Mouse (Mus musculus): Measurements from ENCODE around the gene Smarcc1. TPM values are rescaled to one million over a fixed set of nuclear protein-coding genes. Genes with fewer than 3 reads are reported as not detected.

The Smarcc1 gene
- total and polyA plus RNA-seq, 3 experiments, result 35.5 to 488 (median 79.0) TPM

- Histone ChIP-seq H3K9ac (ENCODE audit: control insufficient read depth, low read depth, low read length, poor library complexity, severe bottlenecking) (no peak overlapping the region), H3K36me3 (ENCODE audit: control insufficient read depth in 1 of 2, insufficient read depth in 2 of 2, low read length in 2 of 2) (no peaks in the 10 kb centered on the region), H3K4me3 (ENCODE audit: control insufficient read depth in 1 of 2, insufficient read depth in 1 of 2, low read depth in 2 of 2, low read length in 2 of 2) (peak overlapping the region in 1 of 2 experiments; percentile 34; a peak in 2 of 4 replicates), H3K27me3 (ENCODE audit: control insufficient read depth in 1 of 2, insufficient read depth in 2 of 2, low read length in 2 of 2) (no peaks in the 10 kb centered on the region), H3K9me3 (replicated peaks; ENCODE audit: insufficient read depth, low read length) (no peaks in the 10 kb centered on the region), H3K4me1 (ENCODE audit: control insufficient read depth in 1 of 2, insufficient read depth in 2 of 2, low read length in 2 of 2) (no peaks in the 10 kb centered on the region), H3K79me2 (ENCODE audit: control insufficient read depth, insufficient read depth, low read length, poor library complexity) (no peaks in the 10 kb centered on the region), H3K27ac (ENCODE audit: control insufficient read depth, low read depth, low read length) (no peak overlapping the region)
- DNase-seq (ENCODE audit: low read depth, low spot score), result no peak
- TF ChIP-seq MYB (IDR thresholded peaks at IDR 0.05; ENCODE audit: low read depth, low read length) (no peak), MXI1 (IDR thresholded peaks at IDR 0.05; ENCODE audit: low read depth, low read length) (no peak), ZNF384 (IDR thresholded peaks at IDR 0.05; ENCODE audit: low read depth, low read length) (no peak), ZKSCAN1 (IDR thresholded peaks at IDR 0.05; ENCODE audit: low read depth, low read length) (no peak), ZMIZ1 (IDR thresholded peaks at IDR 0.05; ENCODE audit: low read depth, low read length) (no peak), ETS1 (IDR thresholded peaks at IDR 0.05; ENCODE audit: low read depth, low read length) (no peak), ZC3H11A (IDR thresholded peaks at IDR 0.05; ENCODE audit: low read depth, low read length) (no peak), E2F4 (IDR thresholded peaks at IDR 0.05; ENCODE audit: borderline replicate concordance, low read depth, low read length) (no peak), NRF1 (IDR thresholded peaks at IDR 0.05; ENCODE audit: insufficient read depth, low read depth, low read length, poor library complexity, severe bottlenecking) (no peak), EP300 (IDR thresholded peaks at IDR 0.05; ENCODE audit: low read depth in 1 of 2, low read length in 2 of 2) (no peak), RCOR1 (IDR thresholded peaks at IDR 0.05; ENCODE audit: low read depth, low read length) (no peak)
Observed at GRCm38 (mm10) chr9:110244889-110245589, 127.5 kb downstream of the Smarcc1 start.

- no peak for TF ChIP-seq MAZ (IDR thresholded peaks at IDR 0.05; ENCODE audit: low read depth, low read length)
- TF ChIP-seq POLR2AphosphoS2 (IDR thresholded peaks at IDR 0.05; ENCODE audit: low read length), result no peak
- TF ChIP-seq BHLHE40 (IDR thresholded peaks at IDR 0.05; ENCODE audit: borderline replicate concordance, low read depth, low read length), result no peak
- no peak for TF ChIP-seq TAL1 (IDR thresholded peaks at IDR 0.05; ENCODE audit: low read length)
- TF ChIP-seq JUND (IDR thresholded peaks at IDR 0.05; ENCODE audit: low read depth, low read length), result no peak
- TF ChIP-seq MYB (IDR thresholded peaks at IDR 0.05; ENCODE audit: low read depth, low read length), result no peak
- Histone ChIP-seq H3K9ac (ENCODE audit: control insufficient read depth, low read depth, low read length, poor library complexity, severe bottlenecking) (no peak overlapping the region), H3K4me3 (ENCODE audit: control insufficient read depth in 1 of 2, insufficient read depth in 1 of 2, low read depth in 2 of 2, low read length in 2 of 2) (peak overlapping the region; percentile 28 to 34; a peak in 3 of 4 replicates), H3K36me3 (ENCODE audit: control insufficient read depth in 1 of 2, insufficient read depth in 2 of 2, low read length in 2 of 2) (no peaks in the 10 kb centered on the region), H3K79me2 (ENCODE audit: control insufficient read depth, insufficient read depth, low read length, poor library complexity) (no peaks in the 10 kb centered on the region), H3K27me3 (ENCODE audit: control insufficient read depth in 1 of 2, insufficient read depth in 2 of 2, low read length in 2 of 2) (no peaks in the 10 kb centered on the region), H3K27ac (ENCODE audit: control insufficient read depth, low read depth, low read length) (no peak overlapping the region), H3K4me1 (ENCODE audit: control insufficient read depth in 1 of 2, insufficient read depth in 2 of 2, low read length in 2 of 2) (no peaks in the 10 kb centered on the region), H3K9me3 (replicated peaks; ENCODE audit: insufficient read depth, low read length) (no peaks in the 10 kb centered on the region)
- DNase-seq (ENCODE audit: low read depth, low spot score), result peak; percentile 52
Observed at GRCm38 (mm10) chr9:110245590-110246320, 128.2 kb downstream of the Smarcc1 start.
